Mouse (Mus musculus) midbrain, postnatal 0 days (tissue): ENCODE measurements around the gene Maf. TPM values are rescaled to one million over a fixed set of nuclear protein-coding genes. Genes with fewer than 3 reads are reported as not detected.

Experiments used
- ATAC-seq: fragments of 200-750 bp; cut with Nextera tagmentation; 2 replicates; pipeline ENCODE4 v1.8.0; 2017; ENCODE audit warnings: moderate number of reproducible peaks, mild to moderate bottlenecking, moderate TSS enrichment, moderate library complexity; ENCODE audit not compliant: low FRiP score
- DNase-seq: peaks from one replicate; pipeline ENCODE4 v3.0.0-alpha.2; 2015; ENCODE audit warnings: low spot score
- H3K27ac ChIP-seq: fragments of 300-500 bp; sonication (generic); 2 replicates; pipeline ENCODE4 v1.5.1; 2014; ENCODE audit warnings: low read depth, mild to moderate bottlenecking, low read length, mixed read lengths
- H3K27me3 ChIP-seq: fragments of 300-500 bp; sonication (generic); 2 replicates; pipeline ENCODE4 v1.6.1; 2014; ENCODE audit warnings: low read length, control low read depth, mixed read lengths; ENCODE audit not compliant: insufficient read depth
- H3K36me3 ChIP-seq: fragments of 300-500 bp; sonication (generic); 2 replicates; pipeline ENCODE4 v1.6.1; 2014; ENCODE audit warnings: low read length, control low read depth, mixed read lengths; ENCODE audit not compliant: insufficient read depth
- H3K4me1 ChIP-seq: fragments of 300-500 bp; sonication (generic); 2 replicates; pipeline ENCODE4 v1.6.1; 2014; ENCODE audit warnings: mild to moderate bottlenecking, control low read depth, antibody characterized with exemption, low read length, mixed read lengths; ENCODE audit not compliant: insufficient read depth
- H3K4me2 ChIP-seq: fragments of 300-500 bp; sonication (generic); 2 replicates; pipeline ENCODE4 v1.6.1; 2014; ENCODE audit warnings: low read depth, mild to moderate bottlenecking, low read length, mixed read lengths; ENCODE audit not compliant: poor library complexity, severe bottlenecking
- H3K4me3 ChIP-seq: fragments of 300-500 bp; sonication (generic); 2 replicates; pipeline ENCODE4 v1.5.1; 2014; ENCODE audit warnings: low read depth, mild to moderate bottlenecking, low read length, moderate library complexity
- H3K9ac ChIP-seq: fragments of 300-500 bp; sonication (generic); replicated peaks from 2 replicates; pipeline ENCODE4 v1.6.1; 2014; ENCODE audit warnings: mild to moderate bottlenecking, low read length, moderate library complexity, mixed read lengths; ENCODE audit not compliant: poor library complexity, severe bottlenecking
- H3K9me3 ChIP-seq: fragments of 300-500 bp; sonication (generic); 2 replicates; pipeline ENCODE4 v1.6.1; 2016; ENCODE audit warnings: low read length, control low read depth
- CTCF ChIP-seq: IDR thresholded peaks from 2 replicates; pipeline ENCODE4 v1.5.1; 2016; ENCODE audit warnings: antibody characterized with exemption, mild to moderate bottlenecking
- WGBS: fragments of 180-500 bp; shearing (Covaris S2); extraction: QIAGEN DNeasy Blood & Tissue Kit; methylation state at CpG from one replicate; pipeline ENCODE4 v1.1.7; 2014; 5-methylcytosine and 5-hydroxymethylcytosine counted together
- polyA plus RNA-seq: library from polyadenylated mRNA; unstranded; fragments of >200 nt; fragmentation: Nextera tagmentation; extraction: Ambion mirVana; gene quantifications from 2 replicates; pipeline ENCODE4 v1.2.1, GENCODE M21; 2015
- total RNA-seq: library from RNA; depleted of rRNA; stranded (reverse); fragments of >200 nt; gene quantifications from 2 replicates; pipeline ENCODE4 v1.2.3, GENCODE M21; 2014

Gene Maf
- total and polyA plus RNA-seq, 2 experiments from 2014 or later = 7.9 to 36.4 TPM

- Histone ChIP-seq H3K9me3 (0 out of 2 replicates have a peak, but pooled peaks cover 5% of the 10 kb centered on the region), H3K27me3 (no peaks in the 10 kb centered on the region), H3K36me3 (no peaks in the 10 kb centered on the region), H3K9ac (no peak overlapping the region), H3K4me3 (no peak overlapping the region), H3K4me1 (no peaks in the 10 kb centered on the region), H3K4me2 (no peak overlapping the region), H3K27ac (no peak overlapping the region)
- no peak for TF ChIP-seq CTCF
- DNase-seq (no peak), ATAC-seq (no peak)
- 53% methylated on average over 2 of the region's 2 CpGs for WGBS
These were observed 38.1 kb upstream of the Maf start for GRCm38 (mm10) chr8:115745648-115746047.

- WGBS = 85% methylated on average over 2 of the region's 2 CpGs
- Histone ChIP-seq H3K4me2 (no peak overlapping the region), H3K27me3 (no peaks in the 10 kb centered on the region), H3K9me3 (no peaks in the 10 kb centered on the region), H3K27ac (no peak overlapping the region), H3K4me1 (no peaks in the 10 kb centered on the region), H3K9ac (no peak overlapping the region), H3K4me3 (no peak overlapping the region), H3K36me3 (no peaks in the 10 kb centered on the region)
- TF ChIP-seq CTCF = no peak
- ATAC-seq (no peak), DNase-seq (no peak)
These were observed 35.8 kb upstream of the Maf start for GRCm38 (mm10) chr8:115743441-115743840.

- H3K4me1 ChIP-seq = no peaks in the 10 kb centered on the region
- no peak overlapping the region for H3K27ac ChIP-seq
- H3K9me3 ChIP-seq = no peaks in the 10 kb centered on the region
- H3K27me3 ChIP-seq = no peaks in the 10 kb centered on the region
- no peak for TF ChIP-seq CTCF
- H3K4me2 ChIP-seq = no peak overlapping the region
- H3K36me3 ChIP-seq = no peaks in the 10 kb centered on the region
- no peak overlapping the region for H3K4me3 ChIP-seq
- 89% methylated on average over 6 of the region's 6 CpGs for WGBS
- no peak overlapping the region for H3K9ac ChIP-seq
- no peak for DNase-seq
- ATAC-seq = no peak
These were observed 35.1 kb upstream of the Maf start for GRCm38 (mm10) chr8:115742646-115743045.

- no peak for ATAC-seq
- no peak for DNase-seq
- H3K4me3 ChIP-seq = no peak overlapping the region
- no peak overlapping the region for H3K9ac ChIP-seq
- TF ChIP-seq CTCF = no peak
- H3K4me1 ChIP-seq = no peaks in the 10 kb centered on the region
- H3K9me3 ChIP-seq = no peaks in the 10 kb centered on the region
- H3K27ac ChIP-seq = no peak overlapping the region
- no peaks in the 10 kb centered on the region for H3K36me3 ChIP-seq
- H3K4me2 ChIP-seq = no peak overlapping the region
- 86% methylated on average over 6 of the region's 6 CpGs for WGBS
- H3K27me3 ChIP-seq = no peaks in the 10 kb centered on the region
These were observed 34.4 kb upstream of the Maf start for GRCm38 (mm10) chr8:115741964-115742363.

- DNase-seq (no peak), ATAC-seq (no peak)
- 92% methylated on average over 4 of the region's 4 CpGs for WGBS
- Histone ChIP-seq H3K4me1 (no peaks in the 10 kb centered on the region), H3K4me2 (no peak overlapping the region), H3K9ac (no peak overlapping the region), H3K27ac (no peak overlapping the region), H3K27me3 (no peaks in the 10 kb centered on the region), H3K36me3 (no peaks in the 10 kb centered on the region), H3K9me3 (no peaks in the 10 kb centered on the region), H3K4me3 (no peak overlapping the region)
- no peak for TF ChIP-seq CTCF
These were observed 32.2 kb upstream of the Maf start for GRCm38 (mm10) chr8:115739756-115740155.

- Histone ChIP-seq H3K36me3 (no peaks in the 10 kb centered on the region), H3K9ac (no peak overlapping the region), H3K9me3 (no peaks in the 10 kb centered on the region), H3K4me3 (no peak overlapping the region), H3K4me2 (no peak overlapping the region), H3K4me1 (no peaks in the 10 kb centered on the region), H3K27ac (no peak overlapping the region), H3K27me3 (no peaks in the 10 kb centered on the region)
- TF ChIP-seq CTCF = no peak
- ATAC-seq = no peak
- peak; percentile 27 for DNase-seq
- WGBS = 47% methylated on average over 6 of the region's 6 CpGs
These were observed 24.8 kb upstream of the Maf start for GRCm38 (mm10) chr8:115732401-115732800.
